Mouse (Mus musculus) liver, adult 2 months (tissue): Measurements from ENCODE around the gene Ptprm. TPM values are rescaled to one million over a fixed set of nuclear protein-coding genes. Genes with fewer than 3 reads are reported as not detected.

Experiments
- DNase-seq: peaks from one replicate; pipeline ENCODE4 v3.0.0-alpha.2; 2011; ENCODE audit warnings: low read depth, low spot score; ENCODE audit errors: extremely low read depth
- H3K27ac ChIP-seq: fragments of 200-500 bp; replicated peaks from 2 replicates; pipeline ENCODE4 v1.5.1; 2012; ENCODE audit warnings: low read depth, mild to moderate bottlenecking, control low read depth, inconsistent platforms, low read length; ENCODE audit not compliant: insufficient read depth
- H3K27me3 ChIP-seq: fragments of 200-500 bp; 2 replicates; pipeline ENCODE4 v1.6.1; 2012; ENCODE audit warnings: mild to moderate bottlenecking, moderate library complexity, low read length, inconsistent platforms; ENCODE audit not compliant: control insufficient read depth, insufficient read depth
- H3K36me3 ChIP-seq: fragments of 200-500 bp; 2 replicates; pipeline ENCODE4 v1.6.1; 2012; ENCODE audit warnings: low read length, inconsistent platforms; ENCODE audit not compliant: control insufficient read depth, insufficient read depth
- H3K4me1 ChIP-seq: fragments of 200-500 bp; 2 replicates; pipeline ENCODE4 v1.6.1; 2011; ENCODE audit warnings: low read length; ENCODE audit not compliant: control insufficient read depth, insufficient read depth
- H3K4me3 ChIP-seq: fragments of 200-500 bp; 2 replicates; pipeline ENCODE4 v1.5.1; 2011; ENCODE audit warnings: low read depth, mild to moderate bottlenecking, control low read depth, low read length, moderate library complexity; ENCODE audit not compliant: insufficient read depth
- H3K79me2 ChIP-seq: fragments of 200-500 bp; 2 replicates; pipeline ENCODE4 v1.6.1; 2012; ENCODE audit warnings: inconsistent platforms, mild to moderate bottlenecking, low read length, moderate library complexity; ENCODE audit not compliant: control insufficient read depth, insufficient read depth
- H3K9ac ChIP-seq: fragments of 200-500 bp; 2 replicates; pipeline ENCODE4 v1.6.1; 2012; ENCODE audit warnings: low read depth, mild to moderate bottlenecking, control low read depth, inconsistent platforms, low read length
- CTCF ChIP-seq: fragments of 200-500 bp; IDR thresholded peaks from 2 replicates; pipeline ENCODE4 v1.5.1; 2011; ENCODE audit warnings: low read depth, low read length, control low read depth
- POLR2A ChIP-seq: fragments of 200-500 bp; IDR thresholded peaks from 2 replicates; pipeline ENCODE4 v1.6.1; 2011; ENCODE audit warnings: low read length, control low read depth; ENCODE audit not compliant: insufficient read depth; ENCODE audit errors: extremely low read depth
- WGBS: fragments of 180-500 bp; shearing (Covaris S2); methylation state at CpG from one replicate; pipeline ENCODE4 v1.1.7; 2018; 5-methylcytosine and 5-hydroxymethylcytosine counted together
- polyA plus RNA-seq: library from polyadenylated mRNA; depleted of rRNA; stranded (reverse); fragments of >200 nt; gene quantifications from 2 replicates; pipeline ENCODE4 v1.2.3, GENCODE M21; 2012
- total RNA-seq: library from RNA; depleted of rRNA; stranded (reverse); fragments of >200 nt; gene quantifications from 2 replicates; pipeline ENCODE4 v1.2.3, GENCODE M21; 2014

Ptprm gene
- total and polyA plus RNA-seq, 2 experiments = 0.78 to 3.3 TPM

GRCm38 (mm10) chr17:67084501-67084900 is 269.8 kb downstream of the Ptprm start:
- TF ChIP-seq POLR2A (no peak), CTCF (no peak)
- Histone ChIP-seq H3K79me2 (no peaks in the 10 kb centered on the region), H3K36me3 (no peaks in the 10 kb centered on the region), H3K27me3 (no peaks in the 10 kb centered on the region), H3K4me1 (no peaks in the 10 kb centered on the region), H3K9ac (no peak overlapping the region), H3K27ac (no peak overlapping the region), H3K4me3 (no peak overlapping the region)
- WGBS = 82% methylated on average over 4 of the region's 4 CpGs
- DNase-seq = no peak

GRCm38 (mm10) chr17:67084093-67084492 is 270.2 kb downstream of the Ptprm start:
- 72% methylated on average over 5 of the region's 5 CpGs for WGBS
- Histone ChIP-seq H3K27ac (no peak overlapping the region), H3K4me3 (no peak overlapping the region), H3K36me3 (no peaks in the 10 kb centered on the region), H3K27me3 (no peaks in the 10 kb centered on the region), H3K79me2 (no peaks in the 10 kb centered on the region), H3K4me1 (no peaks in the 10 kb centered on the region), H3K9ac (no peak overlapping the region)
- TF ChIP-seq POLR2A = no peak
- DNase-seq = no peak

- Histone ChIP-seq H3K79me2 (no peaks in the 10 kb centered on the region), H3K4me1 (no peaks in the 10 kb centered on the region), H3K9ac (no peak overlapping the region), H3K27ac (no peak overlapping the region), H3K36me3 (no peaks in the 10 kb centered on the region), H3K4me3 (no peak overlapping the region), H3K27me3 (no peaks in the 10 kb centered on the region)
- no peak for DNase-seq
- TF ChIP-seq CTCF (no peak), POLR2A (no peak)
- 83% methylated on average over 1 of the region's 1 CpGs for WGBS
Observed at GRCm38 (mm10) chr17:67079570-67079969, 274.7 kb downstream of the Ptprm start.

GRCm38 (mm10) chr17:67073580-67073979 is 280.7 kb downstream of the Ptprm start:
- H3K9ac ChIP-seq = no peak overlapping the region
- no peaks in the 10 kb centered on the region for H3K27me3 ChIP-seq
- H3K4me1 ChIP-seq = peaks cover 1% of the 10 kb centered on the region; the same call in 1 of the 2 replicates
- no peak for DNase-seq
- H3K36me3 ChIP-seq = no peaks in the 10 kb centered on the region
- H3K27ac ChIP-seq = no peak overlapping the region
- no peak for TF ChIP-seq POLR2A
- TF ChIP-seq CTCF = no peak
- no peaks in the 10 kb centered on the region for H3K79me2 ChIP-seq
- H3K4me3 ChIP-seq = no peak overlapping the region
- 71% methylated on average over 4 of the region's 4 CpGs for WGBS

- Histone ChIP-seq H3K36me3 (no peaks in the 10 kb centered on the region), H3K27me3 (no peaks in the 10 kb centered on the region), H3K9ac (no peak overlapping the region), H3K4me1 (peaks cover 1% of the 10 kb centered on the region; the same call in 1 of the 2 replicates), H3K27ac (no peak overlapping the region), H3K79me2 (no peaks in the 10 kb centered on the region), H3K4me3 (no peak overlapping the region)
- 78% methylated on average over 6 of the region's 6 CpGs for WGBS
- TF ChIP-seq POLR2A (no peak), CTCF (no peak)
- DNase-seq = no peak
Observed at GRCm38 (mm10) chr17:67073139-67073538, 281.1 kb downstream of the Ptprm start.

GRCm38 (mm10) chr17:67071231-67072009 is 282.8 kb downstream of the Ptprm start:
- Histone ChIP-seq H3K4me3 (no peak overlapping the region), H3K4me1 (peaks cover 1% of the 10 kb centered on the region; the same call in 1 of the 2 replicates), H3K27me3 (no peaks in the 10 kb centered on the region), H3K9ac (no peak overlapping the region), H3K79me2 (no peaks in the 10 kb centered on the region), H3K36me3 (no peaks in the 10 kb centered on the region), H3K27ac (no peak overlapping the region)
- WGBS = 39% methylated on average over 7 of the region's 7 CpGs
- TF ChIP-seq CTCF (no peak), POLR2A (no peak)
- peak; percentile 77 for DNase-seq
